Mouse (Mus musculus) liver, postnatal 0 days (tissue): ENCODE measurements at regions not wholly inside any gene's neighbourhood (a gene's known extent, or its start where the extent isn't known, plus 50 kb on each side); places are given as distances from the start of the nearest gene placed in this dataset.

ENCODE experiments used
- ATAC-seq: fragments of 200-750 bp; cut with Nextera tagmentation; 2 replicates; pipeline ENCODE4 v1.8.0; 2017; ENCODE audit warnings: mild to moderate bottlenecking, moderate library complexity
- DNase-seq: peaks from one replicate; pipeline ENCODE4 v3.0.0-alpha.2; 2016
- H3K27ac ChIP-seq: fragments of 300-500 bp; sonication (generic); 2 replicates; pipeline ENCODE4 v1.5.1; 2014; ENCODE audit warnings: antibody characterized with exemption, moderate library complexity, mild to moderate bottlenecking, low read depth
- H3K27me3 ChIP-seq: fragments of 300-500 bp; sonication (generic); 2 replicates; pipeline ENCODE4 v1.6.1; 2014; ENCODE audit warnings: low read length, control low read depth, mixed read lengths; ENCODE audit not compliant: insufficient read depth
- H3K36me3 ChIP-seq: fragments of 300-500 bp; sonication (generic); replicated peaks from 2 replicates; pipeline ENCODE4 v1.6.1; 2014; ENCODE audit warnings: mild to moderate bottlenecking, control low read depth, low read length, moderate library complexity, mixed read lengths; ENCODE audit not compliant: insufficient read depth
- H3K4me1 ChIP-seq: fragments of 300-500 bp; sonication (generic); 2 replicates; pipeline ENCODE4 v1.6.1; 2014; ENCODE audit warnings: antibody characterized with exemption, mild to moderate bottlenecking, control low read depth; ENCODE audit not compliant: insufficient read depth
- H3K4me2 ChIP-seq: fragments of 300-500 bp; sonication (generic); 2 replicates; pipeline ENCODE4 v1.6.1; 2014; ENCODE audit warnings: low read depth, mild to moderate bottlenecking, low read length, moderate library complexity, mixed read lengths
- H3K4me3 ChIP-seq: fragments of 300-500 bp; sonication (generic); 2 replicates; pipeline ENCODE4 v1.5.1; 2014; ENCODE audit warnings: low read depth, low read length
- H3K9ac ChIP-seq: fragments of 300-500 bp; sonication (generic); replicated peaks from 2 replicates; pipeline ENCODE4 v1.6.1; 2014; ENCODE audit warnings: mild to moderate bottlenecking, moderate library complexity
- H3K9me3 ChIP-seq: fragments of 300-500 bp; sonication (generic); 2 replicates; pipeline ENCODE4 v1.6.1; 2016; ENCODE audit warnings: mild to moderate bottlenecking, control low read depth, low read length, mixed read lengths
- CTCF ChIP-seq: sonication (generic); IDR thresholded peaks from 2 replicates; pipeline ENCODE4 v1.5.1; 2016; ENCODE audit warnings: antibody characterized with exemption, low read depth
- EP300 ChIP-seq: IDR thresholded peaks from 2 replicates; pipeline ENCODE4 v1.6.1; 2016; ENCODE audit warnings: antibody characterized with exemption, low read depth, mild to moderate bottlenecking
- WGBS: fragments of 180-500 bp; shearing (Covaris S2); extraction: QIAGEN DNeasy Blood & Tissue Kit; methylation state at CpG from one replicate; pipeline ENCODE4 v1.1.7; 2014; ENCODE audit not compliant: insufficient replicate concordance; 5-methylcytosine and 5-hydroxymethylcytosine counted together

- H3K9me3 ChIP-seq, result peaks cover 2% of the 10 kb centered on the region; the same call in 1 of the 2 replicates
- H3K4me3 ChIP-seq, result no peak overlapping the region
- no peak for DNase-seq
- 76% methylated on average over 8 of the region's 8 CpGs for WGBS
- H3K27me3 ChIP-seq, result no peaks in the 10 kb centered on the region
- no peak for ATAC-seq
- TF ChIP-seq EP300, result no peak
- no peak for TF ChIP-seq CTCF
- H3K4me2 ChIP-seq, result no peak overlapping the region
- H3K4me1 ChIP-seq, result no peaks in the 10 kb centered on the region
- no peaks in the 10 kb centered on the region for H3K36me3 ChIP-seq
- H3K9ac ChIP-seq, result no peak overlapping the region
- H3K27ac ChIP-seq, result no peak overlapping the region
Observed at GRCm38 (mm10) chr16:87817590-87817989, 118.8 kb downstream of the Bach1 start.

GRCm38 (mm10) chr16:87834296-87834695, 135.6 kb downstream of the Bach1 start:
- no peak for ATAC-seq
- DNase-seq, result no peak
- H3K36me3 ChIP-seq, result no peaks in the 10 kb centered on the region
- no peaks in the 10 kb centered on the region for H3K27me3 ChIP-seq
- H3K4me3 ChIP-seq, result no peak overlapping the region
- no peak overlapping the region for H3K27ac ChIP-seq
- TF ChIP-seq EP300 (no peak), CTCF (no peak)
- H3K4me2 ChIP-seq, result no peak overlapping the region
- 68% methylated on average over 7 of the region's 7 CpGs for WGBS
- no peaks in the 10 kb centered on the region for H3K9me3 ChIP-seq
- H3K4me1 ChIP-seq, result no peaks in the 10 kb centered on the region
- no peak overlapping the region for H3K9ac ChIP-seq

- no peak overlapping the region for H3K9ac ChIP-seq
- H3K4me1 ChIP-seq, result no peaks in the 10 kb centered on the region
- H3K27ac ChIP-seq, result no peak overlapping the region
- no peaks in the 10 kb centered on the region for H3K27me3 ChIP-seq
- no peaks in the 10 kb centered on the region for H3K9me3 ChIP-seq
- TF ChIP-seq CTCF (peak; percentile 78), EP300 (no peak)
- ATAC-seq (no peak), DNase-seq (peak; percentile 62)
- 20% methylated on average over 16 of the region's 16 CpGs for WGBS
- H3K36me3 ChIP-seq, result no peaks in the 10 kb centered on the region
- no peak overlapping the region for H3K4me2 ChIP-seq
- no peak overlapping the region for H3K4me3 ChIP-seq
Observed at GRCm38 (mm10) chr16:87840949-87841546, 142.3 kb downstream of the Bach1 start.
